Mouse (Mus musculus) kidney, postnatal 10 days (tissue): Measurements from ENCODE around the gene Simc1.

Source experiments
- DNase-seq: peaks from one replicate; pipeline ENCODE4 v3.0.0; 2021; ENCODE audit warnings: mixed read lengths

The Simc1 gene

GRCm38 (mm10) chr13:54589996-54590951, 86.7 kb downstream of the Simc1 start, which contains the start of the genes Nop16 and Higd2a:
Gene Nop16 (minus strand): TSS chr13:54590090.
Gene Higd2a (plus strand): TSS chr13:54590207.
- DNase-seq, result peak; percentile 99

- no peak for DNase-seq
Observed at GRCm38 (mm10) chr13:54591776-54592356, 88.3 kb downstream of the Simc1 start.

- DNase-seq, result no peak
Observed at GRCm38 (mm10) chr13:54593617-54594016, 90.0 kb downstream of the Simc1 start.

- no peak for DNase-seq
Observed at GRCm38 (mm10) chr13:54596107-54596690, 92.6 kb downstream of the Simc1 start.

- DNase-seq, result no peak
Observed at GRCm38 (mm10) chr13:54596870-54597269, 93.3 kb downstream of the Simc1 start.

GRCm38 (mm10) chr13:54598622-54599143, 95.1 kb downstream of the Simc1 start:
- DNase-seq, result no peak
